Mouse (Mus musculus): Measurements from ENCODE around the gene Lhx3. TPM values are rescaled to one million over a fixed set of nuclear protein-coding genes. Genes with fewer than 3 reads are reported as not detected.
A peak's percentile ranks its signal among the peaks of the same experiment; 100 is the strongest.

The Lhx3 gene
- total and polyA plus RNA-seq, 3 experiments: not detected

GRCm38 (mm10) chr2:26231366-26231765, 23.3 kb upstream of the Lhx3 start:
- no peak for TF ChIP-seq USF1 (IDR thresholded peaks at IDR 0.05; ENCODE audit: low read depth, low read length)
- TF ChIP-seq EP300 (IDR thresholded peaks at IDR 0.05; ENCODE audit: low read length): no peak
- TF ChIP-seq ZMIZ1 (IDR thresholded peaks at IDR 0.05; ENCODE audit: low read depth, low read length): no peak
- no peak for TF ChIP-seq ETS1 (conservative IDR thresholded peaks at IDR 0.05; ENCODE audit: low read depth, low read length)
- no peak for TF ChIP-seq SIN3A (IDR thresholded peaks at IDR 0.05; ENCODE audit: low read length)
- no peak for TF ChIP-seq ZKSCAN1 (IDR thresholded peaks at IDR 0.05; ENCODE audit: borderline replicate concordance, low read depth, low read length)
- no peak for TF ChIP-seq CHD2 (IDR thresholded peaks at IDR 0.05; ENCODE audit: low read length)
- no peak for TF ChIP-seq TCF12 (IDR thresholded peaks at IDR 0.05; ENCODE audit: low read depth, low read length)
- no peak for TF ChIP-seq GABPA (IDR thresholded peaks at IDR 0.05; ENCODE audit: insufficient replicate concordance, low read depth, low read length)
- H3K4me3 ChIP-seq (replicated peaks in 1 of 3; ENCODE audit: low read depth in 2 of 3, low read length in 2 of 3, poor library complexity in 1 of 3): no peak overlapping the region
- in situ Hi-C loops (cut with MboI; ENCODE audit: low pct_ligation_motif_present, low pct_unique_long_range_greater_than_20kb, low sequenced_read_pairs): no loop called here

GRCm38 (mm10) chr2:26230253-26230652, 22.2 kb upstream of the Lhx3 start:
- no peaks in the 10 kb centered on the region for H3K27me3 ChIP-seq (replicated peaks)
- no peak overlapping the region for H3K9ac ChIP-seq (ENCODE audit: insufficient read depth, low read depth)
- DNase-seq (ENCODE audit: extremely low read depth): no peak
- no peak overlapping the region for H3K4me2 ChIP-seq (ENCODE audit: insufficient read depth, low read depth, poor library complexity, severe bottlenecking)
- H3K27ac ChIP-seq (ENCODE audit: insufficient read depth, low read depth): no peak overlapping the region
- H3K4me3 ChIP-seq (replicated peaks in 1 of 3; ENCODE audit: low read depth in 2 of 3, low read length in 2 of 3, poor library complexity in 1 of 3): no peak overlapping the region
- TF ChIP-seq SMC3 (IDR thresholded peaks at IDR 0.05; ENCODE audit: low read depth, low read length): no peak
- TF ChIP-seq POLR2AphosphoS2 (IDR thresholded peaks at IDR 0.05; ENCODE audit: low read depth, low read length): no peak
- TF ChIP-seq ETS1 (conservative IDR thresholded peaks at IDR 0.05; ENCODE audit: low read depth, low read length): 0 out of 2 replicates have a peak, but pooled peaks have one; percentile 9
- TF ChIP-seq RCOR1 (conservative IDR thresholded peaks at IDR 0.05; ENCODE audit: low read depth, low read length): no peak
- TF ChIP-seq BHLHE40 (IDR thresholded peaks at IDR 0.05; ENCODE audit: low read depth, low read length): peak; percentile 62
- TF ChIP-seq IRF4 (IDR thresholded peaks at IDR 0.05; ENCODE audit: low read depth, low read length): no peak
- no peak for TF ChIP-seq UBTF (IDR thresholded peaks at IDR 0.05; ENCODE audit: low read depth, low read length)
- no peak for TF ChIP-seq CHD2 (IDR thresholded peaks at IDR 0.05; ENCODE audit: low read length)
- no peak for TF ChIP-seq EP300 (IDR thresholded peaks at IDR 0.05; ENCODE audit: low read length)
- TF ChIP-seq MAFK (IDR thresholded peaks at IDR 0.05; ENCODE audit: insufficient replicate concordance, low read length): no peak
- no peak for TF ChIP-seq CTCF (conservative IDR thresholded peaks at IDR 0.05 in 1 of 2, IDR thresholded peaks at IDR 0.05 in 1 of 2; ENCODE audit: low read depth in 2 of 2, low read length in 2 of 2)
- no peak for TF ChIP-seq MXI1 (IDR thresholded peaks at IDR 0.05; ENCODE audit: low read depth, low read length)
- no peak for TF ChIP-seq ZC3H11A (IDR thresholded peaks at IDR 0.05; ENCODE audit: low read depth, low read length)
- TF ChIP-seq USF2 (conservative IDR thresholded peaks at IDR 0.05; ENCODE audit: low read depth, low read length): no peak
- TF ChIP-seq ZKSCAN1 (IDR thresholded peaks at IDR 0.05; ENCODE audit: borderline replicate concordance, low read depth, low read length): no peak
- no peak for TF ChIP-seq NELFE (IDR thresholded peaks at IDR 0.05; ENCODE audit: low read depth, low read length)
- H3K36me3 ChIP-seq (replicated peaks in 1 of 2; ENCODE audit: control insufficient read depth in 1 of 2, insufficient read depth in 1 of 2, low read length in 1 of 2): peaks cover 7 to 53% of the 10 kb centered on the region in 2 experiments
- dilution Hi-C loops (cut with MboI; ENCODE audit: extremely low pct_ligation_motif_present, extremely low pct_unique_long_range_greater_than_20kb, low sequenced_read_pairs) (no loop called here), in situ Hi-C loops (cut with MboI; ENCODE audit: low pct_ligation_motif_present, low pct_unique_long_range_greater_than_20kb, low sequenced_read_pairs) (no loop called here)
- no peaks in the 10 kb centered on the region for H3K79me2 ChIP-seq (replicated peaks; ENCODE audit: control insufficient read depth, extremely low read depth, insufficient read depth, poor library complexity, severe bottlenecking)
- H3K9me3 ChIP-seq (replicated peaks; ENCODE audit: low read length): no peaks in the 10 kb centered on the region
- H3K4me1 ChIP-seq (ENCODE audit: control insufficient read depth in 1 of 2, insufficient read depth in 2 of 2): peaks cover 0 to 29% of the 10 kb centered on the region in 2 experiments; a peak in 2 of 4 replicates

More at GRCm38 (mm10) chr2:26231366-26231765, 23.3 kb upstream of the Lhx3 start:
- H3K4me2 ChIP-seq (ENCODE audit: insufficient read depth, low read depth, poor library complexity, severe bottlenecking): no peak overlapping the region
- peaks cover 0 to 40% of the 10 kb centered on the region in 2 experiments; a peak in 2 of 4 replicates for H3K4me1 ChIP-seq (ENCODE audit: control insufficient read depth in 1 of 2, insufficient read depth in 2 of 2)
- dilution Hi-C loops (cut with MboI; ENCODE audit: extremely low pct_ligation_motif_present, extremely low pct_unique_long_range_greater_than_20kb, low sequenced_read_pairs): no loop called here
- no peak overlapping the region for H3K9ac ChIP-seq (ENCODE audit: insufficient read depth, low read depth)
- no peaks in the 10 kb centered on the region for H3K79me2 ChIP-seq (replicated peaks; ENCODE audit: control insufficient read depth, extremely low read depth, insufficient read depth, poor library complexity, severe bottlenecking)
- no peak overlapping the region for H3K27ac ChIP-seq (ENCODE audit: insufficient read depth, low read depth)
- H3K36me3 ChIP-seq (replicated peaks in 1 of 2; ENCODE audit: control insufficient read depth in 1 of 2, insufficient read depth in 1 of 2, low read length in 1 of 2): peaks cover 4 to 46% of the 10 kb centered on the region in 2 experiments
- H3K27me3 ChIP-seq (replicated peaks): no peaks in the 10 kb centered on the region
- H3K9me3 ChIP-seq (replicated peaks; ENCODE audit: low read length): no peaks in the 10 kb centered on the region
- DNase-seq (ENCODE audit: extremely low read depth): no peak
